Mouse (Mus musculus) cortical plate, adult 2 months (tissue): ENCODE data around the gene Hhipl1.

Experiments
- CTCF ChIP-seq: fragments of 200-500 bp; IDR thresholded peaks from 2 replicates; pipeline ENCODE4 v1.5.1; 2011; ENCODE audit warnings: mild to moderate bottlenecking, control low read depth, low read length; ENCODE audit not compliant: insufficient read depth; ENCODE audit errors: extremely low read depth
- POLR2A ChIP-seq: fragments of 200-500 bp; IDR thresholded peaks from 2 replicates; pipeline ENCODE4 v1.6.1; 2011; ENCODE audit warnings: mild to moderate bottlenecking, low read length, control low read depth; ENCODE audit not compliant: insufficient read depth; ENCODE audit errors: extremely low read depth

GRCm38 (mm10) chr12:108370596-108371428 is 64.7 kb downstream of the Hhipl1 start, which contains the start of gene Eml1:
- TF ChIP-seq CTCF (no peak), POLR2A (no peak)
